Mouse (Mus musculus) ES-CJ7 (cell line): ENCODE data around the gene Chmp4b.

Source experiments
- DNase-seq: peaks from one replicate; pipeline ENCODE4 v3.0.0; 2011; ENCODE audit warnings: low read depth, low spot score

Gene Chmp4b

DNA sequence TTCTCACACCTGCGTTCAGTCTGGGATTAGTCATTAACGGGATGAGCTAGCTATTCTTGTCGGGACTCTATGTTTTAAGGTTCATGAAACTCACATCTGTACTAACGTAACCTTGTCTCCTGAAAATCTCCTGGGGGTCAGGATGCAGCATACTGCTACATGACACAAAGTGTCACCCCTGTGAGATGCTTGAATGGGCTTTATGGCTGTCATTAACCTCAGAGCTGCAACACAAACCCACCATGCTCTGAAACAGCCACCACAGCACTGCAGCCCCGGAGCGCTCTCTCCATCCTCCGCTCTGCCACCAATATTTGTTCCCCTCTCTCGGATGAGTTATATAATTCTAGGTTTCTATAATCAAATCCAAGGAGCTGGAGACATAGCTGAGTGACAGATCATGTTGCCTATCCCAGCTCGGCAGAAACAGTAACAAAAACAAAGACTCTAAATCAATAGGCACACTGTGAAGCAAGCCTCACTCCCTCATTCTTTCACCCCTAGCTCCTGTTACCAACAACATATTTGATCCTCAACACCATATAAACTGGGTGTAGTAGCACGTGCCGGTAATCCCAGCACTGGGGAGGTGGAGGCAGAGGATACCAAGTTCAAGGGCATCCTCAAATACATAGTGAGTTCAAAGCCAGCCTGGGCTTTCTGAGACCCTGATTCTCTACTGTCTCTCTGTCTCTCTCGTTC lies 67.5 kb downstream of the Chmp4b start:
- no peak for DNase-seq

DNA sequence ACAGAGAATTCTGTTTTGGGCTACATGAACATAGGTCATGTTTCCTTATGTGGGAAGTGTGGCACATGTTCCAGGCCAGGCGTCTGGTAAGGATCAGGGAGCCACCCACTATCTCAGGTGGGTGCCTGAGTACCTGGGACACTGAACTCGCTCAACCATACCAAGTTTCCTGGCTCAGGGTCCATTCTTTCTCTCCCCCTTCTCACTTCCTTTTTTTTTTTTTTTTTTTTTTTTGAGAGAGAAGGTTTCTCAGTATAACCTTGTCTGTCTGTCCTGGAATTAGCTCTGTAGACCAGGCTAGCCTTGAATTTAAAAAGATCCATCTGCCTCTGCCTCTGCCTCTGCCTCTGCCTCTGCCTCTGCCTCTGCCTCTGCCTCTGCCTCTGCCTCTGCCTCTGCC lies 68.8 kb downstream of the Chmp4b start:
- DNase-seq: no peak

- no peak for DNase-seq
Measured at GRCm38 (mm10) chr2:154723473-154723872, 72.0 kb downstream of the Chmp4b start.

- no peak for DNase-seq
Measured at GRCm38 (mm10) chr2:154729737-154730136, 78.2 kb downstream of the Chmp4b start.

DNA sequence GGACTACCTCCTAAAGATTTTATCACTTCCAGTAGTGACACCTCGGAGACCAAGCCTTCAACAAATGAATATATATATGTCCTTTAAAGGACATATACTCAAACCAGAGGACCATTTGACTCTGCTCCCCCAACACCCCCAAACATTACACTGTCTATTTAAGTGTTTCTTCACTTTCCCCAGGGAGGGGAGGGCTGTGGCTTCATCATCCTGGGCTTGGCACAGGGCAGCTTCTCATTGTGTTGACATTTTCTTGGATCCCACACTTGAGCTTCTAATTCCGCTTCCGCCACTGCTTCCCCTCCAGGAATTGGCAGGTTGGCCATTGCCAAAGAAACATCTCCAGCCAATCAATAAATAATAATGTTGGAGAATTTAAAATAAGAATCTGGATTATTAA lies 79.3 kb downstream of the Chmp4b start:
- DNase-seq: no peak

DNA sequence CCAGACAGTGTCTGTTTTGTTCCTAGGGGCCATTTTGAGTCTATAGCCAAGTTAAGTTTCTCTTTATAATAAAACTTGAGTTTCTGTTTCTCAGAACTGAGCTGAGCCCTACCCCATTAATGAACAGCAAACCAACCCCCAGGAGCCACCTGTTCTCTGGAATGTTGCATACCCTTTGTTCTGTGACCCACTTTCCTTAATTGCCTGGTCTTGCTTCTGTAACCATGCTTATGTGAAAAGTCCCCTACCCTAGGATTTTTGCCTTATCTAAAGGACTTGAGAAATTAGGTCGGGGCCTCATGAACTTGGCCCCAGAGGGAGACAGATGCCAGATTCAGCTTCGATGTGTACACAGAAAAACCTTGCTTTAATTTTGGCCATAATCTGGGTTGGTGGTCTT lies 80.4 kb downstream of the Chmp4b start:
- DNase-seq: no peak

DNA sequence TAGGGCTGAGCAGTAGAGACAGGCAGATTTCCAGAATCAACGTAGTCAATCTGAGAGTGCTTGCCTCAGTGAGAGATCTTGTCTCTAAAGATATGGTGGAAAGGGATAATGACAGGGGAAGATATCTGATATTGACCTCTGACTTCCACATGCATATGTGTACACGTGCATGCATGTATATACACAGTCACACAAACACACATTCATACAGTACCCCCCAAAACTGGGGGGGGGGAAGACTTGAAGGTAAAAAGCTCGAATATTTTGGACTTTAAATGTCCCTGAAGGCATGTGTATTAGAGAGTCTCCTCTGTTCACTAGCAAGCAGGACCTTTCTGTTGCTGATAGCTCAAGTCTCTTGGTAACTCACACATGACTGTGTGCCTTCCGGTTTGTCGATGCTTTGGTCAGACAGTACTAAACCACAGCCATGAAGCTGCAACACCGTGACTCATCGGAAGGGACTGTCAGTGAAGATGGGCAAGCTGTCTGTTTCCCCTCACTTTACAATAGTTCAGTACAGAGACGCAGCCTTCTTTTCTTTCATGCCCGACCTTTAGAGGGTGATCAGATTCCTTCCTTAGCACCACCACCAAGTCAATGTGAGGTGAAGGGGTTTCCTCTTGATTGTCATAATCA lies 81.1 kb downstream of the Chmp4b start:
- DNase-seq: no peak

- no peak for DNase-seq
Measured at GRCm38 (mm10) chr2:154734977-154735376, 83.5 kb downstream of the Chmp4b start.

- no peak for DNase-seq
Measured at GRCm38 (mm10) chr2:154735416-154735815, 83.9 kb downstream of the Chmp4b start.

DNA sequence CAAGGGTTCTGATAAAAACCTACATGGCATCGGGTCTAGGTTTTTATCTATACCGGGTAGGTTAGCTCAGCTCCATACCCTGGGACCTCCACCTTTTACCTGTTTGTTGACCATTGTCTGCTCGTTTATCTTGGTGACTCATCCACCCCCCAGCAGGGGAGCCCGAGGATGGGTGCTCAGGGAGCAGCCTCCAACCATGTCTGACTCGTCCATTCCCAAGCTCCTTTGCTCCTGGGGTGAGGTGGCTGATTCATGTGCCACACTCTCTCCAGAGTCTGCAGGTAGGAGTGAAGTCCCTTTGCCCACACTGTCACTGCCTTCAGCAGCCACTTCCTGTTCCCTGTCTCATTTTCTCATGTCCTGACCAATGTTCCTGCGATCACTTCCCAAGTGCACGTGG lies 84.5 kb downstream of the Chmp4b start:
- DNase-seq: no peak

GRCm38 (mm10) chr2:154738621-154739020 lies 87.1 kb downstream of the Chmp4b start:
- DNase-seq: no peak

- DNase-seq: no peak
Measured at GRCm38 (mm10) chr2:154742911-154743819, 91.7 kb downstream of the Chmp4b start.

DNA sequence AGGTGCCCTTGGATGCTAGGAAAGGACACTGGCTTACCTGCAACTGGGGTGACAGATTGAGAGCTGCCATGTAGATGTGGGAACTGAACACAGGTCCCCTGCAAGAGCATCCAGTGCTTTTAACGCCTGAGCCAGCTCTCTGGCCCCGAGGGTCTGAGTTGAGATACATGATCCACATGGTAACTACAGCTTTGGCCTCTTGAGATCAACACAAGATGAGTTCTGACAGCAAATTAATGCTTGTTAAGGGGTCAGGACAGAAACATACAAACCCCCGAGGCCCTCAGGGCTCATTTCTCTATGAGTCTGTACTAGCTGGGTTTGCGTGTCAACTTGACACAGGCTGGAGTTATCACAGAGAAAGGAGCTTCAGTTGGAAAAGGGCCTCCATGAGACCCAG lies 92.4 kb downstream of the Chmp4b start:
- DNase-seq: no peak
